Mouse (Mus musculus): ENCODE measurements around the gene Angptl4. TPM values are rescaled to one million over a fixed set of nuclear protein-coding genes. Genes with fewer than 3 reads are reported as not detected.
"Not testable (repeated sequence)": the region's sequence is repeated elsewhere in the genome, so short reads cannot be mapped to it uniquely, and the experiment has no call there.

Angptl4 gene
- total RNA-seq, 2 experiments from 2014 or later = 29.1 to 35.0 TPM

DNA sequence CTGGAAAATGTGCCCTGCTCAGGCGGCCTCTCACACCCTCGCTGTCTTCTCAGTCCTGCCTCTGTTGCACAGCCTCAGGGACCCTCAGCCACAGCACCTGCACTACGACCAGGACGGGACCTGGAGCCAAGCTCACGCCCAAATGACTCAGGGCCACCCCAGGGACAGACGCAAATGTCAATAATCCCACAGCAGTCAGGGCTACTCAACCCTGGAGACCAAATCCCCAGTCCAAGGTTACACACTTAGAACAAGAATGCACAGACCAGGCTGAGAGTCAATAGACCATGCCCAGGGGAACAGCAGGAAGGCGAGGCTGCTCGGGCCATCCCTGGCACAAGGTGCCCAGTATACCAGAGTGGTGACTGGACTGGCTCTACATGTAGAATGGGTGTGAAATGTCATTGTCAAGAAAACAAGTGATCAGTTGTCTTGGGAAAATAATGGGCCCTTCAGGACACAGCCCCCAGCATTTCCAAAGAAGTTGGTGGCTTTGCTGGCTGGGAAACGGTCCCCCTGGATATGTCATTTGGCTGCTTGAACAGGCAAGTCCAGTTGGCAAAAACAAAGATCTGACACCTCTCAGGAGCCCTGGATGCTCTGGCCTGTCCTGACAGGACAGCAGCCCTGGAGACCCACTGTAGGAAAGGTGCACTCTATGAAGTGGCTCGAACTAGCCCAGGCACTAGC is 26.1 kb downstream of the Angptl4 start:
- no peak for DNase-seq

DNA sequence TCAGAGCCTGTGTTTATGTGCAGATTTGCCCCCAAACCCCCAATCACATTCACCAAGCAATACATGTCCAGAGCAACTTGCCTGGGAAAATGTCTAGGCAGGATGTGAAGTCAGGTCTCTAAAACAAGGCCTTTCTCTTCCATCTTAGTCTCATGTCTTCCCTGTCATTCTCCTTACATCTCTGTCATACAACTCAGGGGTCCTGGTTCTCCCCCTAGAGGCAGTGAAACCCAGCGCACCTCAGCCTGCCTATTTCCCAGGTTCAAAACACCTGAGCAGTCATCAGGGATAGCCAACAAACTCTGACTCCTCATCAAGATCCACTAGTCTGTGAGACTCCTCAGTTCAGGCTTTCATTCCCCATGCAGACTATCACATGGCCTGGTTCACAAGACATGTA is 27.0 kb downstream of the Angptl4 start:
- no peak for DNase-seq

DNA sequence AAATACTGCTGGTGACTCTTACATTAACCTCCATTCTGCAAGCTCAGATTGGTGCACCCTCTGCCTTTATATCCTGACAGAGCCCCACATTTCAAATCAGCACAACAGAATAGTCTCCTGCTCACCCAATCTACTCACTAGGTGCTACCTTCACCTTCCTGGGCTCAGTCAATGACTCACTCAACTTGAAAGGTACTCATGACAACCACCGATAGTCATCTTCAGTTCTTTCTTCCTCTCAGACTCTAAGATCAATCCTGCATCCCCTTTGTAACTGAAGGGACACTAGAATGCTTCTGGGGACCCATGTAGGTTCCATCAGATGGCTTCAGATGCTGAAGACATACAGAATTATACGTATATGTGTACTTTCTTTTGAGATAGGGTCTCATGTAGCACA is 29.3 kb downstream of the Angptl4 start:
- no peak for DNase-seq

DNA sequence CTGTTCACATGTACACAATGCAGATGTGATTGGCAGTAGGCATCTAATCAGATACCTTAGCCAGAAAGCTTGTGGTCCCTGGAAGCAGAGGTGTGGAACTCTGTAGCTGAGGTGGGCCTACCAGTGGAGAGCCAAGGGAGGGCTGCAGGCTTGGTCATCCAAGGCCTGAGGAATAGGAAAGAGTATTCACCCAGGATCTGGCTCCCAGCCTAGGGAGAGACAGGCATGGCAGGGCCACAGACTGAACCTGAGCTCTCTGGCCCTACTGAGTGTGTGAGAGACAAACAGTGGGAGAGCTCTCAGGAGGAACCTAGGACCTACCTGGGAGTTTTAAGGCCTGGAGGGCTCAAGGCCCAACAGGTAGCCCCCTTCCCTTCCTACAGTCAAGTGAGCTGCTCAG is 30.4 kb downstream of the Angptl4 start:
- no peak for DNase-seq

DNA sequence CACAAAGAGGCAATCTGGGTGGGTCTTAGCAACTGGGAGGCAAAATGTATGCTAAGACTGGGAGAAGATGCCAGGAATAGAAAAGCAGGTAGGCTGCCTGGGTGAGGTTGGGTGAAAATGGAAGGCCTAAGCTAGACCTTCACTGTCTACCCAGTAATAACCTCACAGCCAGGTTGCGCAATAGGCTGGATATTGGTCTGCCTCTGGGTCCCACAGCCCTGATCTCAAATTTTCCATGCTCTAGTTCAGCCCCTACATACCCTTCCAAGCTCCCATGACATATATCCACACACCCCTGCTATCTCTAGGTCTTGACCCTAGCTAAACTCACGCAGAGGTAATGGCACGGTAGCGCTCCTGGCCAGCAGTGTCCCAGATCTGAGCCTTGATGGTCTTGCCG is 32.2 kb downstream of the Angptl4 start:
- no peak for DNase-seq

DNA sequence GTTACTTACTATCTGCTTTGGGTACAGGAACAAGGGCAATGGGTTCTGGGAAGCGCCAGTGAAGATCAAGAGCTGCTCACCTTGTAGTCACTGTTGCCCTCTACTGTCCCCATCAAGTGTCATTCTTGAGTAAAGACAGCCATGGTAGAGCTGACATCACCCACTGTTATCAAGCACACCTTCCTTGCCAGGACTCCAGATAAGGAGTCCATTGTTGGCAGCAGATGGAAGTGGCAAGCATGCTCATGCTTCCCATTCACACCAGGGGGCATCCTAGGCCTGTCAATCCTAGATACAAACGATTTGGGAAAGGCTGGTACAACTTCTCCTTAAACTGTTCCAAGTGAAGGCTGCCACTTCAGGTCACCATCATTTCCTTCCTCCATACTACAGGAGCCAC is 35.6 kb downstream of the Angptl4 start:
- DNase-seq = peak; percentile 72

DNA sequence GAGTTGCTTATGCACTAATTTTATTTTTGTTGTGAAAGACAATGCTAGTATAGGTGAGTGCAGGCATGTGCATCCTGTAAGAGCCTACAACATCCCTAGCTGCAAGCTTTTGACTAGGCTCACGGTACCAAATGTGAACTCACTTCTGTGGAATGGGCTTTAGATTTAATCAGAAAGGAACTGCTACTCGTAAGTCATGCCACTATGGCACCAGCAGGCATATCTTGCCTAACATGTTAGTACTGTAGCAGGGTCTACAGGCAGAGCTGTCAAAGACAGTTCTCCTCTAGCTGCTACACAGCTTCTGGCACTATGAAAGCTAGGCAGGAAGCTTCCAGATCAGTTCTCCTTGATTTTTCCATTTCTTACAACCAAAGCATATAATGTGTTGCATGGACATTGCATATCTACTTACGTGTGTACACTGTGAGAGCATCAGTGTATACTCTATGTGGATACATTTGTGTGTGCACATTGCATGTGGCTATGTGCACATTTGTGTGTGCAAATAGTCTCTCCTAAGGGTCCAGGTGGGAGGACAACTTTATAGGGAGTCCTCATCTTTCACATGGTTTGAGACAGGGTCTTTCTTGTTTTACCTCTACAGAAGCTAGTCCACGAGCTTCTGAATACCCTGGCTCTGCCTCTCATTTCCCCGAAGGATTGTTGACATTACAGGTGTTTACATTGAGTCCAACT is 36.8 kb downstream of the Angptl4 start:
- DNase-seq = no peak

DNA sequence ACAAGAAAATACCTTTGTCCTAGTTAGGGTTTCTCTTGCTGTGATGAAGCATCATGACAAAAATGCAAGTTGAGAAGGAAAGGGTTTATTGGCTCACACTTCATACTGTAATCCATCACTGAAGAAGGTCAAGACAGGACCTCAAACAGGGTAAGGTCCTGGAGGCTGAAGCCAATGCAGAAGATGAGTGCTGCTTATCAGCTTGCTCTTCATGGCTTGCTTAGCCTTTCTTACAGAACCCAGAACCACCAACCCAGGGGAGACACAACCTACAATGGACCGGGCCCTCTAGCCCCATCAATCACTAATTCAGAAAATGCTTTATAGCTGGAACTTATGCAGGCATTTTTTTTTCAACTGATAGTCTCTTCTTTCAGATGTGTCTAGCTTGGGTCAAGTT is 39.2 kb downstream of the Angptl4 start:
- DNase-seq = no peak

DNA sequence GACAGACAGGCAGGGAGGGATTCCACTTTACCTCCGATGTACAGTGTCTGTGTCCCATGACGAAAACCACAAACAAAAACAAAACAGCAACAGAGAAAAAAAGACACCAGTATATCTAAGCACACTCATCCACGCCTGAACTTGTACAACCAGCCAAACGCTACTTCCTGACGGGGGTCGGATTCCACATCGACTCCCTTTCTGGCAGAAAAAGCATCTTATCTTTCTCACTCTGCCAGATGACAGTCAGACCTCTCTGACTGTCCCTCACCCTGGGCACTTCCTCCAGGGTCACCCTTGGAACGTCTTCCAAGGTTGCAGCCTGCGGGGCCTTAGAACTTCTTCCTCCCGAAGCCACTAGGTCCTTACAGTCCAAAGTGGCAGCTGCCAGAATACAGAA is 48.1 kb downstream of the Angptl4 start:
- not testable (repeated sequence) for DNase-seq

DNA sequence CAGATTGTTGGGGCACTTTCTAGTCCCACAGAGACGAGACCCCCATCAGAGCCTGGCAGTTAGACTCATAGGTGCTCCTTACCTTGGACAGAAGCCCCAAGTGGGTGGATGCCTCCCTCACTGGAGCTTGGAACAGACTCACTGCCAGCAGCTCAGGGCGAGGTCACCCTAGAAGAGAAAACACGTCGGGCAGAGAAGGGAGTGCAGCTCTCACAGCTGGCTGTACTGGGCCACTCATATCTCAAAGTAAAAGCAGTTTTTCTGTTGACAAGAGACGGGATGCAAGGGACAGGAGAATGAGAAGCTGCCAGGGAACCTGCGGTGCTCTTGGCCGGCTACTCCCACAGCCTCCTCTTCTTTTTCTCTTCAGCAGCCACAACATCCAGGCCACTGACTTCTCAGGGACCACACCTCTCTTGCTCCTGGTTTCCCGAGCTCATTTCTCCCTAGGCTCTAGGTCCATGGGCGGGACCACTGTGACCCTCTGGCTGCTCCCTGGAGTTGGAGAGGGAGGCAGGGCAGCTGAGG is 49.0 kb downstream of the Angptl4 start:
- DNase-seq = peak; percentile 6

DNA sequence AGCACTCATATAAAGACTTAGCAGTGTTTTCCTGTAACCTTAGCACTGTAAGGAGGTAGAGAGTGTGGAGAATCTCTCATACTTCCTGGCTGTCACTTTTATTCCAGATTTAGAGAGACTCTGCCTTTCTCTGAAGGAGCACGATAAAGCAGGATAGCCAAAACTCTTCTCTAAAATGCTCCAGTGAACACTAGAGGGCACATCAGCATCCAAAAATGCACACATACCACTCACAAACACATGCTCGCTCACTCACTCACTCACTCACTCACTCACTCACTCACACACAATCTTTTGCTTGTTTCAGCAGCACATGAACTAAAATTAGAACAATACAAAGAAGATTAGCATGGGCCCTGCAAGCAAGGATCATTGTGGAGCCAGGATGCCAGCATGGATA is 52.4 kb downstream of the Angptl4 start:
- DNase-seq = no peak

DNA sequence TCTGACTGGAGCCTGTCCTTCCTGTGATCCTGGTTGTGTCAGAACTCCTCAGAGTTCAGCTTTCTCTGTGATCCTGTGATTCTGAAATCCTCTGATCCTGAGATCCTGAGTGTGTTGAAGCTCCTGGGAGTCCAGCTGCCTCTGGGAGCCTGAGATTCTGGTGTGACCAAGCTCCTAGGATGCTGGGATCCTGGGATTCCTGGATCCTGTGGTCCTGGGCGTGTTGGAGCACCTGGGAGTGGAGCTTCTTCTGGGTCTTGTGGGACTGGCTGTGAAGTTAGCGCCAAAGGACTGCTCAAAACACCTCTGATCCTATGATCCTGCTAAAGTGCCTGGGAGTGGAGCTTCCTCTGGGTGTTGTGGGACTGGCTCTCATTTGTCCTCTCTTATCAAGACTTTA is 53.2 kb downstream of the Angptl4 start:
- no peak for DNase-seq

Other genes starting within 250 kb of the Angptl4 start
- 1 to 10 TPM; 1.2 to 2.3 TPM for gene Myo1f, start 226.1 kb downstream of the Angptl4 start, total RNA-seq (2021)
- 10 to 100 TPM; 25.4 to 27.5 TPM for gene Zfp414, start 152.7 kb downstream of the Angptl4 start, total RNA-seq (2021)
- gene Pram1, start 143.8 kb downstream of the Angptl4 start, total RNA-seq (2021) = not detected
- 100 to 1,000 TPM; 154 to 180 TPM for gene Hnrnpm, start 95.0 kb downstream of the Angptl4 start, total RNA-seq (2021)
- 10 to 100 TPM; 84.4 to 96.9 TPM for gene March2, start 63.2 kb downstream of the Angptl4 start, total RNA-seq (2021)
- 100 to 1,000 TPM; 333 to 343 TPM for gene Rab11b, start 21.3 kb downstream of the Angptl4 start, total RNA-seq (2021)
- 10 to 100 TPM; 57.5 to 58.5 TPM for gene Kank3, start 28.7 kb upstream of the Angptl4 start, total RNA-seq (2021)
- gene Rps28, start 42.7 kb upstream of the Angptl4 start, total RNA-seq (2021) = 1,000 to 10,000 TPM; 1,097 to 1,179 TPM
- 100 to 1,000 TPM; 423 to 447 TPM for gene Ndufa7, start 42.7 kb upstream of the Angptl4 start, total RNA-seq (2021)
- 10 to 100 TPM; 16.8 to 21.4 TPM for gene Cd320, start 61.3 kb upstream of the Angptl4 start, total RNA-seq (2021)
- gene Gm7029, start 92.0 kb upstream of the Angptl4 start, total RNA-seq (2021) = not detected
- 10 to 100 TPM; 40.2 to 42.7 TPM for gene Kifc1, start 108.8 kb upstream of the Angptl4 start, total RNA-seq (2021)
- not detected for gene Platr17, start 123.3 kb upstream of the Angptl4 start, total RNA-seq (2021)
- 10 to 100 TPM; 16.5 to 18.0 TPM for gene Daxx, start 127.6 kb upstream of the Angptl4 start, total RNA-seq (2021)
- gene Tapbp, start 134.1 kb upstream of the Angptl4 start, total RNA-seq (2021) = 10 to 100 TPM; 72.3 to 78.5 TPM
- 10 to 100 TPM; 34.3 to 35.8 TPM for gene Zbtb22, start 134.1 kb upstream of the Angptl4 start, total RNA-seq (2021)
- 10 to 100 TPM; 56.5 to 58.1 TPM for gene Rgl2, start 147.7 kb upstream of the Angptl4 start, total RNA-seq (2021)
- 10 to 100 TPM; 78.0 to 79.5 TPM for gene Pfdn6, start 158.5 kb upstream of the Angptl4 start, total RNA-seq (2021)
- gene Wdr46, start 158.8 kb upstream of the Angptl4 start, total RNA-seq (2021) = 10 to 100 TPM; 13.3 to 14.4 TPM
- 1 to 10 TPM; 2.3 to 2.9 TPM for gene B3galt4, start 169.7 kb upstream of the Angptl4 start, total RNA-seq (2021)
- 10 to 100 TPM; 38.1 to 40.1 TPM for gene Vps52, start 174.0 kb upstream of the Angptl4 start, total RNA-seq (2021)
- 100 to 1,000 TPM; 648 to 719 TPM for gene Rps18, start 174.2 kb upstream of the Angptl4 start, total RNA-seq (2021)
- gene H2-K1, start 218.5 kb upstream of the Angptl4 start, total RNA-seq (2021) = 10 to 100 TPM; 33.9 to 35.4 TPM
- 10 to 100 TPM; 18.7 to 19.8 TPM for gene Ring1, start 242.8 kb upstream of the Angptl4 start, total RNA-seq (2021)
- 10 to 100 TPM; 63.6 to 69.6 TPM for gene H2-Ke6, start 246.2 kb upstream of the Angptl4 start, total RNA-seq (2021)
- gene Slc39a7, start 249.9 kb upstream of the Angptl4 start, total RNA-seq (2021) = 10 to 100 TPM; 83.8 to 86.5 TPM
- gene Rxrb, start 250.0 kb upstream of the Angptl4 start, total RNA-seq (2021) = 10 to 100 TPM; 35.5 to 39.5 TPM

Measured in heart, postnatal 4 days (tissue).